35 mouse cellular contexts compared by ENCODE assay signal in the genomic region with DNA sequence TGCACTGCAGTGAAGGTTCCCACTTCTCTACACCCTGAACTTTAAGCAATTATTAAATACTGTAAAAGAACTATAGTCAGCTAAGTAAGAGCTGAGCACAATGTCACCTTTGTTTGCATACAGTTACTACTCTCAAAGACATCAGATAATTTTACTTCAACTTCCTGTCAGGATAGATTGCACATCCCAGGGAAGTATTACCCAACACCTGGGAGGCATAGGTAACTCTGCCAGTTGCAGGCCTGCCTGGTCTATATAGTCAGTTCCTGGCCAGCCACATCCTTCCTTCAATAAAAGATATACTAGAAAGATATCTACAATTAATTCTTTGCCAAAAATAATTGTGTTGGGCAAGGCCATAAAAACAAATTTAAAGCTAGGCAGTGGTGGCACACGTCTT. TPM values are rescaled to one million over a fixed set of nuclear protein-coding genes. Genes with fewer than 3 reads are reported as not detected.
"Had no signal": no experiment of that assay in that cellular context is flagged by ENCODE, and none has a peak within 500 bp of the region (broad histone marks: within the 10 kb centered on the region; RNA-seq: fewer than 3 reads in every experiment).

No protein-coding gene starts in this region.

- H3K4me2 ChIP-seq: heart, embryonic 11.5 days; heart, embryonic 13.5 days; heart, embryonic 15.5 days; hindbrain, embryonic 13.5 days; hindbrain, embryonic 15.5 days; limb, embryonic 12.5 days; liver, embryonic 11.5 days; liver, embryonic 13.5 days had no signal

- DNase-seq: gastrocnemius, adult 2 months; gastrocnemius, postnatal 10 days; gastrocnemius, postnatal 25 days; heart, adult 2 months; heart, postnatal 14 days; heart, postnatal 36 days; kidney, adult 18-20 months; kidney, adult 8-10 months; kidney, postnatal 10 days; kidney, postnatal 25 days; kidney, postnatal 4 days; liver; liver, embryonic 13.5 days had no signal

- H3K27me3 ChIP-seq: heart, embryonic 13.5 days; heart, embryonic 15.5 days; hindbrain, embryonic 13.5 days; hindbrain, embryonic 15.5 days; limb, embryonic 12.5 days; liver, embryonic 13.5 days had no signal

- H3K27ac ChIP-seq: gastrocnemius, adult 2 months; heart, adult 2 months; heart, embryonic 13.5 days; heart, embryonic 15.5 days; hindbrain, embryonic 13.5 days; hindbrain, embryonic 15.5 days; hindbrain, postnatal 0 days; layer of hippocampus, adult 2 months; left cerebral cortex, adult 2 months; limb, embryonic 10.5 days; limb, embryonic 12.5 days; liver, embryonic 13.5 days had no signal

- H3K4me3 ChIP-seq: gastrocnemius, adult 2 months; heart, adult 2 months; heart, embryonic 13.5 days; heart, embryonic 15.5 days; hindbrain, embryonic 13.5 days; hindbrain, embryonic 15.5 days; layer of hippocampus, adult 2 months; left cerebral cortex, adult 2 months; limb, embryonic 10.5 days; limb, embryonic 12.5 days; liver, embryonic 13.5 days had no signal

- H3K36me3 ChIP-seq: heart, embryonic 13.5 days; heart, embryonic 15.5 days; hindbrain, embryonic 13.5 days; hindbrain, embryonic 15.5 days; limb, embryonic 10.5 days; limb, embryonic 12.5 days; liver, embryonic 13.5 days had no signal

- ATAC-seq: hindbrain, postnatal 0 days had no signal

- H3K9me3 ChIP-seq: heart, embryonic 13.5 days; heart, embryonic 15.5 days; hindbrain, embryonic 13.5 days; hindbrain, embryonic 15.5 days; limb, embryonic 10.5 days; limb, embryonic 12.5 days; liver, embryonic 13.5 days had no signal

- H3K9ac ChIP-seq: heart, embryonic 13.5 days; heart, embryonic 15.5 days; hindbrain, embryonic 13.5 days; hindbrain, embryonic 15.5 days; limb, embryonic 12.5 days; liver, embryonic 13.5 days had no signal

- H3K4me1 ChIP-seq: heart, embryonic 13.5 days; heart, embryonic 15.5 days; hindbrain, embryonic 13.5 days; hindbrain, embryonic 15.5 days; limb, embryonic 10.5 days; limb, embryonic 12.5 days; liver, embryonic 13.5 days had no signal

RNA-seq across cellular contexts. Expression of a gene that starts 28.0 kb away (rescaled TPM):
- total RNA-seq: gastrocnemius, adult 2 months; gastrocnemius, postnatal 10 days; gastrocnemius, postnatal 25 days; gastrocnemius, postnatal 4 days; heart, postnatal 14 days; heart, postnatal 36 days; hindbrain, postnatal 0 days; layer of hippocampus, adult 2 months; layer of hippocampus, postnatal 10 days; layer of hippocampus, postnatal 25 days; left cerebral cortex, adult 2 months; left cerebral cortex, postnatal 14 days; left cerebral cortex, postnatal 36 days had no signal
- polyA plus RNA-seq: frontal cortex, adult 2 months; heart, embryonic 11.5 days; heart, embryonic 13.5 days; heart, embryonic 15.5 days; heart, postnatal 0 days; hindbrain, embryonic 11.5 days; hindbrain, embryonic 13.5 days; hindbrain, embryonic 15.5 days; hindbrain, postnatal 0 days; kidney, embryonic 14.5 days; kidney, embryonic 16.5 days; limb, embryonic 10.5 days; limb, embryonic 12.5 days; limb, embryonic 14.5 days; liver, embryonic 11.5 days; liver, embryonic 13.5 days had no signal
